Comparison of ENCODE assay signal across 18 mouse cellular contexts in the genomic region with DNA sequence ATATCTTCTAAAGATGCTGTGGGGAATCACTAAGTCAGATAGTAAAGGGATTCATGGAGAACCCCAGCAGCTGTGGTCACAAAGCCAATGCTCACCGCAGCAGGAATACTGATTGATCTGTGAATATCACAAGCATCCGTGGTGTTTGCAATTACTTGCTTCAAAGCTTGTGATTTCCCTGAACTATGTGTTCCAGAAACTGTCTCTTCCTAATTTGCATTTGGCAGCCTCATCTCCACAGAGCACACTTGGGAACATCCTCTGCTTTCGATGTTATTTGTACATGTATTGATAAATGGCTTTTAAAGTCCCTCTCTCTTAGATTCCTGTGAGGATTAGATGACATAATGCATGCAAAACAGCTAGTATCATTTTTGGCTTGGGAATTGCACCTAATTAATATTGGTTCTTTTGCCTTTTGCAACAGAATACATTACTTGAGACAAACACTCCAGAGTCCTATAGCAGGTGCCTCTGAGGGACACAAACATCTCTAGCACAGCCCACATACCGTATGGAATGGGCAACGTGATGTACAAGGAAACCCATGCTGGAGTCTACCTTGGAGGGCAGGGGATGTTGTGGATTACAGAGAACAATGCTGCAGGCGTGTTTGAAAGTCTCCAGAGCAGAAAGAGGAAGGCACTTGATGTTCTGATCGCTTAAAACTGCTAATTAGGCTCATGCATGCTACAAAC.
DNase-seq lines count a peak whose midpoint lies in the region; ATAC-seq and TF ChIP-seq lines count a peak whose summit lies in the region.
"Had no signal": no experiment of that assay in that cellular context is flagged by ENCODE, and none has a peak within 500 bp of the region (broad histone marks: within the 10 kb centered on the region; RNA-seq: fewer than 3 reads in every experiment).

No protein-coding gene starts in this region.

- H3K36me3 ChIP-seq in heart, postnatal 0 days (replicated peaks; ENCODE audit: control insufficient read depth, insufficient read depth, low read length), result no peaks in the 10 kb centered on the region
- H3K36me3 ChIP-seq in lung, postnatal 0 days (ENCODE audit: insufficient read depth, low read length), result no peaks in the 10 kb centered on the region
- H3K36me3 ChIP-seq: hindbrain, embryonic 10.5 days; neural tube, embryonic 12.5 days had no signal

- no peak overlapping the region for H3K4me2 ChIP-seq in heart, postnatal 0 days (ENCODE audit: low read depth, low read length)
- H3K4me2 ChIP-seq in lung, postnatal 0 days (replicated peaks; ENCODE audit: low read depth, low read length), result no peak overlapping the region
- H3K4me2 ChIP-seq: liver, embryonic 11.5 days; neural tube, embryonic 12.5 days had no signal

- intact Hi-C loops in left cerebral cortex, postnatal 14 days (cut with DNase I), result no loop called here
- intact Hi-C loops in left cerebral cortex, postnatal 36 days (cut with DNase I), result no loop called here

- peaks cover 13% of the 10 kb centered on the region for H3K4me1 ChIP-seq in heart, postnatal 0 days (ENCODE audit: control insufficient read depth, insufficient read depth)
- H3K4me1 ChIP-seq in lung, postnatal 0 days (ENCODE audit: insufficient read depth, low read depth, low read length), result no peaks in the 10 kb centered on the region
- H3K4me1 ChIP-seq: hindbrain, embryonic 10.5 days; neural tube, embryonic 12.5 days had no signal

- no peak for TF ChIP-seq EP300 in heart, postnatal 0 days (IDR thresholded peaks at IDR 0.05; ENCODE audit: low read depth)
- no peak for TF ChIP-seq EP300 in lung, postnatal 0 days (IDR thresholded peaks at IDR 0.05)

- peak; percentile 12 to 26 for DNase-seq in frontal cortex, postnatal 36 days (ENCODE audit: low spot score in 2 of 2)
- DNase-seq in frontal cortex, postnatal 10 days (ENCODE audit: low spot score in 2 of 2), result no peak
- peak; percentile 10 to 31 for DNase-seq in left cerebral cortex, postnatal 14 days (ENCODE audit: low spot score in 2 of 2)
- DNase-seq in left cerebral cortex, adult 11 months (ENCODE audit: low spot score), result no peak
- no peak for DNase-seq in heart, postnatal 0 days (ENCODE audit: low spot score)
- peak; percentile 31 to 39 for DNase-seq in left cerebral cortex, postnatal 36 days (ENCODE audit: low spot score in 2 of 2)
- DNase-seq in natural killer cell, adult 2 months (ENCODE audit: low spot score in 2 of 2), result no peak
- no peak for DNase-seq in lung, postnatal 0 days (ENCODE audit: low spot score)
- DNase-seq: adrenal gland, postnatal 25 days; B cell, adult 2 months; cerebellum, adult 11 months; gastrocnemius, adult 2 months; kidney, adult 11 months; retina, postnatal 1 day; thymus, adult 2 months had no signal

- peak overlapping the region; percentile 93 for H3K27ac ChIP-seq in heart, postnatal 0 days (ENCODE audit: low read depth)
- H3K27ac ChIP-seq in lung, postnatal 0 days (ENCODE audit: low read length), result no peak overlapping the region
- H3K27ac ChIP-seq: hindbrain, embryonic 10.5 days; neural tube, embryonic 12.5 days had no signal

- no peak for TF ChIP-seq CTCF in heart, postnatal 0 days (IDR thresholded peaks at IDR 0.05; ENCODE audit: low read depth)
- TF ChIP-seq CTCF in lung, postnatal 0 days (IDR thresholded peaks at IDR 0.05), result no peak

- no peak overlapping the region for H3K4me3 ChIP-seq in heart, postnatal 0 days (ENCODE audit: low read depth, low read length)
- no peak overlapping the region for H3K4me3 ChIP-seq in lung, postnatal 0 days (ENCODE audit: low read depth, low read length)
- H3K4me3 ChIP-seq: gastrocnemius, adult 2 months; hindbrain, embryonic 10.5 days; neural tube, embryonic 12.5 days had no signal

- no peak overlapping the region for H3K9ac ChIP-seq in heart, postnatal 0 days (replicated peaks; ENCODE audit: low read depth, low read length)
- no peak overlapping the region for H3K9ac ChIP-seq in lung, postnatal 0 days (replicated peaks; ENCODE audit: low read depth)
- H3K9ac ChIP-seq: neural tube, embryonic 12.5 days had no signal

- WGBS in heart, postnatal 0 days, result 51% methylated on average over 7 of the region's 7 CpGs
- 79% methylated on average over 7 of the region's 7 CpGs for WGBS in lung, postnatal 0 days

- H3K27me3 ChIP-seq in heart, postnatal 0 days (ENCODE audit: control insufficient read depth, insufficient read depth, low read length), result no peaks in the 10 kb centered on the region
- no peaks in the 10 kb centered on the region for H3K27me3 ChIP-seq in lung, postnatal 0 days (replicated peaks; ENCODE audit: insufficient read depth, low read length)
- H3K27me3 ChIP-seq: neural tube, embryonic 12.5 days had no signal

- H3K9me3 ChIP-seq in heart, postnatal 0 days (replicated peaks; ENCODE audit: control insufficient read depth, low read length), result no peaks in the 10 kb centered on the region
- H3K9me3 ChIP-seq in lung, postnatal 0 days (ENCODE audit: low read length), result no peaks in the 10 kb centered on the region
- H3K9me3 ChIP-seq: hindbrain, embryonic 10.5 days; neural tube, embryonic 12.5 days had no signal

- no peak for ATAC-seq in heart, postnatal 0 days (ENCODE audit: insufficient read depth, low read depth)
- ATAC-seq in lung, postnatal 0 days, result no peak

Comparison
In these comparisons a context has a peak if more than half of its experiments do, and no peak if none do; other contexts are left out.
1. DNase-seq: peak in frontal cortex, postnatal 36 days (2 of 2), left cerebral cortex, postnatal 14 days (2 of 2) and left cerebral cortex, postnatal 36 days (2 of 2); none in frontal cortex, postnatal 10 days (0 of 2), left cerebral cortex, adult 11 months (single experiment), heart, postnatal 0 days (single experiment), natural killer cell, adult 2 months (0 of 2) and lung, postnatal 0 days (single experiment).